Mouse (Mus musculus) layer of hippocampus, adult 2 months (tissue): ENCODE data around the gene Arl6ip4. TPM values are rescaled to one million over a fixed set of nuclear protein-coding genes. Genes with fewer than 3 reads are reported as not detected.
A peak's percentile ranks its signal among the peaks of the same experiment; 100 is the strongest.

Source experiments
- DNase-seq, 2 experiments: peaks; one replicate each; pipeline ENCODE4 v3.0.0; 2022; ENCODE audit warnings: low spot score in 2 of 2
- H3K27ac ChIP-seq: fragments of 200-600 bp; 2 replicates; pipeline ENCODE4 v1.8.1; 2022
- H3K4me3 ChIP-seq: fragments of 200-600 bp; 2 replicates; pipeline ENCODE4 v1.8.1; 2022; ENCODE audit warnings: mild to moderate bottlenecking
- CTCF ChIP-seq: fragments of 200-600 bp; conservative IDR thresholded peaks from 2 replicates; pipeline ENCODE4 v1.8.1; 2022; ENCODE audit warnings: antibody characterized with exemption, mild to moderate bottlenecking, moderate library complexity
- total RNA-seq, 2 experiments: library from RNA; stranded (reverse); gene quantifications; 2 replicates each; pipeline ENCODE4 v1.2.3; 2021

Gene Arl6ip4
- total RNA-seq, 2 experiments from 2014 or later, result 49.8 to 52.2 TPM

DNA sequence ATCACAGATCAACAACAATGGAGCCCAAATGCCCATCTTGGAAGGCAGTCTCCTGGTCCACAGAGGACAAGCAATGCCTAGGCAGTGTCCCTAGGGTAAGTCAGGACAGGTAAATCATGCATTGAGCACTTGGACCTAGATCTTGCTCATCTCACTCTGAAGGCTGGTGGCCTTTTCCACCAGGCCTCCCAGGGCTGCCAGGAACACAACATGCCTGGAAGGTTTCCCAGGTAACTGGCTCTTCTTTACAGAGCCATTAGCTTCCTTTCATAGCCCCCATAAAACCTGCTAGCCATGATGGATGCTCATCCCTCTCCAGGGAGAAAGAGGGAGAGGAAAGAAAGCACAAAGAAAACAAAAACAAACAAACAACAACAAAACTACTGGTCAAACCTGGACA, 50.9 kb downstream of the Arl6ip4 start:
- no peak for DNase-seq
- Histone ChIP-seq H3K27ac (peak overlapping the region; percentile 87), H3K4me3 (no peak overlapping the region)
- no peak for TF ChIP-seq CTCF

- H3K27ac ChIP-seq, result peak overlapping the region; percentile 87
- no peak for TF ChIP-seq CTCF
- H3K4me3 ChIP-seq, result no peak overlapping the region
- DNase-seq, result no peak
Measured at GRCm38 (mm10) chr5:124167621-124168020, 51.7 kb downstream of the Arl6ip4 start.

Other genes with a start within 250 kb of the Arl6ip4 start
- gene Hcar1, start 236.1 kb upstream of the Arl6ip4 start, total RNA-seq, result 1 to 10 TPM in 1 of 2 experiments, under 1 TPM in 1; 0.69 to 1.0 TPM
- 10 to 100 TPM; 64.7 to 66.7 TPM for gene Denr, start 208.9 kb upstream of the Arl6ip4 start, total RNA-seq
- 1 to 10 TPM in 1 of 2 experiments, under 1 TPM in 1; 0.87 to 1.3 TPM for gene Gm43518, start 188.7 kb upstream of the Arl6ip4 start, total RNA-seq
- 1 to 10 TPM; 2.6 to 4.5 TPM for gene Ccdc62, start 185.4 kb upstream of the Arl6ip4 start, total RNA-seq
- 10 to 100 TPM; 42.8 to 43.8 TPM for gene Hip1r, start 142.5 kb upstream of the Arl6ip4 start, total RNA-seq
- gene Vps37b, start 83.8 kb upstream of the Arl6ip4 start, total RNA-seq, result 10 to 100 TPM; 36.8 to 42.2 TPM
- 10 to 100 TPM; 27.0 to 31.7 TPM for gene Abcb9, start 20.3 kb upstream of the Arl6ip4 start, total RNA-seq
- 10 to 100 TPM; 32.7 to 38.7 TPM for gene Ogfod2, start 3.8 kb upstream of the Arl6ip4 start, total RNA-seq
- 100 to 1,000 TPM; 379 to 394 TPM for gene Pitpnm2, start 133.7 kb downstream of the Arl6ip4 start, total RNA-seq
- 10 to 100 TPM; 18.9 to 19.3 TPM for gene Mphosph9, start 211.9 kb downstream of the Arl6ip4 start, total RNA-seq
- 10 to 100 TPM; 14.5 to 15.4 TPM for gene 2810006K23Rik, start 212.0 kb downstream of the Arl6ip4 start, total RNA-seq
- 10 to 100 TPM; 83.6 TPM for gene Cdk2ap1, start 247.0 kb downstream of the Arl6ip4 start, total RNA-seq